Mouse (Mus musculus): ENCODE results near the gene Cemip2.
A peak's percentile ranks its signal among the peaks of the same experiment; 100 is the strongest.

The Cemip2 gene

DNA sequence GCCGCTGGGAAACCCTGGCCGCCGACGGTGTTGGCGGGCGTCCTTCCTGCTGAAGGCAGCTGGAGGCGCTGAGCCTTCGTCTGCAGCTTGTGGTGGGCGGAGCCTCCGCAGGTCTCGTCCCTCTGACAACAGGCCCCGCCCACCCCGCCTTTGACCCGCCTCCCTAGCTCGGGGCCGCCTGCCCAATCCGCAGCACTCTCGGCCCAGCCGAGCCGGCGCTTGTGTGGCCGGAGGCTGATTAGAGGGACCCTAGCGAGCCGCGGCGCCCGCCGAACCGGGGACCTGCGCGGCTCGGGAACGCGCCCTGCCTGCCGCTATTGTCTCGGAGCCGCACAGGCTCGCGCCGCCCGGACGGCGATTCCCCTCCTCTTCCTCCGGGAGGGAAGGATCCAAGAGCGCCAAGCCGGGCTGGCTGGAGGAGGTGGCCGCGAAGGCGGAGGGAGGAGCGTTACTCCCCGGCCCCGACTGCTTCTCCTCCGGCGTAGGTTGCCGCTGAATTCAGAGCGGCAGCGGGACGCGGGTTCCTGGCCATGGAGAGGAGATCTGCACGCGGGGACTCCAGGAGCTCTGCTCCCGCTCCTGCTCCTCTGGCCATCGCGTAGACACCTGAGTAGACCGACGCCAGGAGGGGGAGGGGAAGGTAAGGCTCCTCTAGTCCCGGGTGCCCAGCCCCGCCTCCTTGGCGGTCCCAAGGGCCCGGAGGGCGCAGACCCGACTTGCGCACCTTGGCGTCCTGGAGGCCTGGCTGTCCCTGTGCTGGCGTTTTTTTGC, at the start of gene Cemip2:
Gene Cemip2 (plus strand): TSS at position 196 of the 771 bp plus-strand sequence.
- peak; percentile 76 to 94 for DNase-seq (ENCODE audit: low spot score in 2 of 2)

DNA sequence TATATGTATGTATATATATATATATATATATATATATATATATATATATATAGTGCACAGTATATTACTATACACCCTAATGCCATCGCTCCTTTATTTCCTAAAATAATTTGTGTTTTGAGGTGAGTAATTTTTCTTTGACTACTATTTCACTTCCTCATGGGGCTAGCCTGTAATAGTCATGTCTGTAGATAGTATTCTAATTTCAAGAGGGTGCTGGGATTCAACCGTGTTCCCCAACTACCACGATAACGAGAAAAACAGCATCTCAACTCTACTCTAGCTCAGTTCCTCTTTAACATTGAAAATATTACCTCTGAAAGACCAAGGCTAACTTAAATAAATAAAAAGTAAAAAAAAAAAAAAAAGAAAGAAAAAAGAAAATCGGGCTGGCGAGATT, 49.8 kb upstream of the Cemip2 start:
- no peak for DNase-seq (ENCODE audit: low spot score in 2 of 2)

DNA sequence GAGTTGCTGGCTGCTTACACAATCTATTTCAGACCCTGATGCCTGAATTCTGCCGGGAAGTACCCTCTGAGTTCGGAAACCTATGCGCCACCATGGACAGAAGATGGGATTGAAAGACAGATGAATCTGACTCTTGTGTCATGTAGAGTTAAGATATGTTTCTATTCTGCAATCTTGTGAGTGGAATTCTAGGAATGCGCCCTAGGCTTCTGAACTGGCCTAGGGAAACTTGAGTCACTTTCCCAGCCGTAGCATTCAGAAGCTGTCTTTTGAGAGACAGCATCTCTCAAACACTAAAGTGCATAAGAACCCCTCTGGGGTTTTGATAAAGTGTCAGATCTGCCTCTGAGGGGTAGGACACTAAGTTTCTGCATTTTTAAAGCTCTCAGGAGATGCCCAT, 46.3 kb upstream of the Cemip2 start:
- no peak for DNase-seq (ENCODE audit: low spot score in 2 of 2)

GRCm38 (mm10) chr19:21733176-21733575, 45.0 kb upstream of the Cemip2 start:
- DNase-seq (ENCODE audit: low spot score in 2 of 2) = no peak

- DNase-seq (ENCODE audit: low spot score in 2 of 2) = peak in 1 of 2 experiments; percentile 56
Measured at GRCm38 (mm10) chr19:21734112-21734511, 44.0 kb upstream of the Cemip2 start.

GRCm38 (mm10) chr19:21737446-21737845, 40.7 kb upstream of the Cemip2 start:
- no peak for DNase-seq (ENCODE audit: low spot score in 2 of 2)

DNA sequence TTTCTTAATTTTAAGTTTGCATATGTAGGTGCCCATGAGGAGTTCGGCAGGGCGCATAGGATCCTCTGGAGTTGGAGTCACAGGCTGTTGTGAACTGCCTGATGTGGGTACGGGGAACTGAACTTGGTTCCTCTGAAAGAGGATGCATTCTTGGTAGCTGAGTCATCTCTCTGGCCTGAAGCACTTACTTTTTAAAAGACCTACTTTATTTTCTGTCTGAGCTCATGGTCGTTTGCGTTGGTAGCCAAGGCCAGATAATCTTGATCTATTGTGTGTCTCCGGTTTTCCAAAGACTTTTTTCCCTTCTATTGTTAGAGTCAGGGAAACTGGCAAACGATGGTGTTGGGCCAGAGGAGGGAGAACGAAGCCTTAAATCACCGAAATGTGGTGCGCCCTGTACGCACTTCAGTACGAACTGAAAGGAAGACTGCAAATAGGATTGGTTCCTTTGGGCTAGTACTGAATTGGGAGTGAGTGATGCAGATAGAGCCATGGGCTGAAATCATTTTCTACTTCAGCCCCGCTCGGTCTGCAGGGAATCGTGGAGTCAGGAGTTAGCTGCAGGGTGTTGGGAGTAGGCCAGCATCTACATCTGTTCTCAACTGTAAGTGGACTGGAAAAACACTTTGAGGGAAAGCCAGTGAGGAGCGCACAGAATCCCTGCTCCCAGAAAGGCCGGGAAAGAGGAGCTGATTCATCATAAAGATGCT, 40.1 kb upstream of the Cemip2 start:
- DNase-seq (ENCODE audit: low spot score in 2 of 2) = peak in 1 of 2 experiments; percentile 67

GRCm38 (mm10) chr19:21738591-21739280, 39.4 kb upstream of the Cemip2 start:
- no peak for DNase-seq (ENCODE audit: low spot score in 2 of 2)

GRCm38 (mm10) chr19:21742138-21742537, 36.0 kb upstream of the Cemip2 start:
- DNase-seq (ENCODE audit: low spot score in 2 of 2) = peak in 1 of 2 experiments; percentile 73

- no peak for DNase-seq (ENCODE audit: low spot score in 2 of 2)
Measured at GRCm38 (mm10) chr19:21745586-21745985, 32.6 kb upstream of the Cemip2 start.

- peak in 1 of 2 experiments; percentile 59 for DNase-seq (ENCODE audit: low spot score in 2 of 2)
Measured at GRCm38 (mm10) chr19:21747356-21747755, 30.8 kb upstream of the Cemip2 start.

- DNase-seq (ENCODE audit: low spot score in 2 of 2) = no peak
Measured at GRCm38 (mm10) chr19:21750154-21750553, 28.0 kb upstream of the Cemip2 start.

DNA sequence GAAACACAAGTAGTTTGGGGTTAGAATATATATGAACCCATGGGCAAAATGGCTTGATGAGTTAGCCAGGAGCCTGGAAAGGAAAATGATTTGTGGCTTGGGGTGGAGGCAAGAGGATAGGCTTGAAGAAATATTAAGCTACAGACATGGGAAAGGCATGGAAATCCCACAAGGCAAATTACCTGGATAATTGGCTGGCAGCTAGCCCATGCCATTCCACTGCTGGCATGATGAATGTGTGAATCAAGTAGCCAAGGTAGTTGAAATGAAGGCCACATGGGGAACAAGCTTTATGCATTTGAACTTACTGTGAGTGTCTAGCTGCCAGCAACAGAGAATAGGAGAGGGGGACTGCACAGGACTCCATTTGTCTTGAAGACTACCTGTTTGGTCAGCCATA, 16.5 kb upstream of the Cemip2 start:
- DNase-seq (ENCODE audit: low spot score in 2 of 2) = no peak

DNA sequence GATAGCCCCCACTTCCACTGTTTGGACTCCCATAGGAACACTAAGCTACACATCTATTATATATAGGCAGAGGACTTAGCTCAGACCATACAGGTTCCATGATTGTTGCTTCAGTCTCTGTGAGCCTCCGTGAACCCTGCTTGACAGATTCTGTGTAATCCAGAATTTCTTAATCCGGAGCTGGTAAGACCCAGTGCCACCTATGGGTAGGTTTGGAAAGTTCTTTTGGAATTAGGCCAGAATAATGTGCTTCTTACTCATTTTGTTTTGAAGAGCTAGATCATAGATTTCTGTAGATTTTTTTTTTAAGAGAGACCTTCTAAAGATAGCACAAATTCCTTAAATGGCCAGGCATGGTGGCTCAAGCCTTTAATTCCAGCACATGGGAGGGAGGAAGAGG, 14.1 kb upstream of the Cemip2 start:
- DNase-seq (ENCODE audit: low spot score in 2 of 2) = no peak

DNA sequence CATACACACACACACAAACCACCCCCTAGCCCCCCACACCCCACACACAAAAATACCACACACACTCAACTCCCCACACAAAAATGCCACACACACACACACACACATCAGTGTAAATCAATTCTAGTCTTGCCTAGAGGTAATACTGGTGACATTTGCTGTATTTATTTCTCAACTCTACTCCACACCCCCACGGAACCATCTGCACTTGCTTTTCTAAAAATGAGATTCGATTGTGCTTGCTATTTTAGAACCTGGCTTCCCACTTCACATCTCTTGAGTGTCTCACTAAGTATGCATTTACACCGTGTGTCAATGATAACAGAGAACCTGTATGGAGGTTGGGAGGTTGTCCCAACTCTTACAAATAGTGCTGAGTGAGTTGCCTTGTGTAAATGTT, 13.4 kb upstream of the Cemip2 start:
- peak in 1 of 2 experiments; percentile 78 for DNase-seq (ENCODE audit: low spot score in 2 of 2)

- DNase-seq (ENCODE audit: low spot score in 2 of 2) = no peak
Measured at GRCm38 (mm10) chr19:21767500-21768045, 10.6 kb upstream of the Cemip2 start.

DNA sequence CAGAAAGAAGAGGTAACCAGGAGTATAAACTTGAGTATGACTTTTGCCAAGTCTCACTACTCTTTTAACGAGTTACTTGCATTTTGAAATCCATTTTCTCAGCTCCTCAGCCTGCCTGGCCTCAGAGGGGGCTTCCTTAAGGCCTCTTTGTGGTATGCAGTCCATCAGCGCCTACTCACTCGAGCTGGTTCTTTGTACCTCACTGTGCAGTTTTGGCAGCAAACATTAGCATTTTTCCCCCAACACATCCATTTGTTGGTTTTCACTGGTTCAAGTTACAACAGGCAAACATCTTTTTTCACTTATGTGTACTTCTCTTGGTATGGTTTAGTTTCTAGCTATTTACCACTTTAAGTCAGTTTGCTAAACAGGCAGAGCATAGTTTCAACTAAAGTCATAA, 8.3 kb upstream of the Cemip2 start:
- no peak for DNase-seq (ENCODE audit: low spot score in 2 of 2)

- DNase-seq (ENCODE audit: low spot score in 2 of 2) = no peak
Measured at GRCm38 (mm10) chr19:21771586-21771985, 6.6 kb upstream of the Cemip2 start.

- DNase-seq (ENCODE audit: low spot score in 2 of 2) = no peak
Measured at GRCm38 (mm10) chr19:21773621-21774020, 4.5 kb upstream of the Cemip2 start.

GRCm38 (mm10) chr19:21775629-21776028, 2.5 kb upstream of the Cemip2 start:
- DNase-seq (ENCODE audit: low spot score in 2 of 2) = no peak

DNA sequence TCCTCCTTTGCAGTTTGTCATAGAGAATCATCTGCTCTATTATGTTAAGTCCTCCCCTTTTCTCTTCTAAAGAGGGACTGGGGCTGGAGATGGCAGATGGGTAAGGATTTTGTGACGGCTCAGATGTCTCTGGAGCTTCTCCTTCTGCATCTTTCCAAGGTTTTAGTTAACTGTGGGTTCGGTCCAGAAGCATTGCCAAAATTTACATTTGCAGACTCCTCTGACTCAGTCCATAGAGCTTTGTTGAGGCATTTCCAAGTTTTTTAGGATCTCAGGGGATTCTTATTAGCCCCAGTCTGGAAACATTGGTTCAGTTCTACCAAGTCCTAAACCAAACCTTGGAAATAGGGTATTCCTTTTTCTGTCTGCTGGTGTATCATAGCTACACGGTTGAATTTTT, 1.5 kb upstream of the Cemip2 start:
- DNase-seq (ENCODE audit: low spot score in 2 of 2) = no peak

- no peak for DNase-seq (ENCODE audit: low spot score in 2 of 2)
Measured at GRCm38 (mm10) chr19:21777171-21777731, 891 bp upstream of the Cemip2 start.

All from left cerebral cortex, adult 9 months (tissue).